Mouse (Mus musculus) E14TG2a.4 (cell line): ENCODE data around the gene Asb12.
"Not testable (repeated sequence)": the region's sequence is repeated elsewhere in the genome, so short reads cannot be mapped to it uniquely, and the experiment has no call there.

Experiments used
- H3K27me3 ChIP-seq: 2 replicates; pipeline ENCODE4 v1.6.1; 2014; ENCODE audit warnings: low read length, control low read depth; ENCODE audit not compliant: insufficient read depth
- H3K36me3 ChIP-seq: 2 replicates; pipeline ENCODE4 v1.6.1; 2014; ENCODE audit warnings: low read length, control low read depth; ENCODE audit not compliant: insufficient read depth
- H3K4me1 ChIP-seq: replicated peaks from 2 replicates; pipeline ENCODE4 v1.6.1; 2014; ENCODE audit warnings: low read depth, low read length, control low read depth
- H3K4me3 ChIP-seq: replicated peaks from 2 replicates; pipeline ENCODE4 v1.5.1; 2014; ENCODE audit warnings: mild to moderate bottlenecking, low read length
- H3K9me3 ChIP-seq: 2 replicates; pipeline ENCODE4 v1.6.1; 2014; ENCODE audit warnings: low read length, control low read depth
- CTCF ChIP-seq: conservative IDR thresholded peaks from 2 replicates; pipeline ENCODE4 v1.5.1; 2014; ENCODE audit warnings: low read length
- NANOG ChIP-seq: IDR thresholded peaks from 2 replicates; pipeline ENCODE4 v1.6.1; 2014; ENCODE audit warnings: borderline replicate concordance, low read length, mixed read lengths
- POU5F1 ChIP-seq: IDR thresholded peaks from 2 replicates; pipeline ENCODE4 v1.6.1; 2014; ENCODE audit warnings: low read length, borderline replicate concordance

The Asb12 gene

DNA sequence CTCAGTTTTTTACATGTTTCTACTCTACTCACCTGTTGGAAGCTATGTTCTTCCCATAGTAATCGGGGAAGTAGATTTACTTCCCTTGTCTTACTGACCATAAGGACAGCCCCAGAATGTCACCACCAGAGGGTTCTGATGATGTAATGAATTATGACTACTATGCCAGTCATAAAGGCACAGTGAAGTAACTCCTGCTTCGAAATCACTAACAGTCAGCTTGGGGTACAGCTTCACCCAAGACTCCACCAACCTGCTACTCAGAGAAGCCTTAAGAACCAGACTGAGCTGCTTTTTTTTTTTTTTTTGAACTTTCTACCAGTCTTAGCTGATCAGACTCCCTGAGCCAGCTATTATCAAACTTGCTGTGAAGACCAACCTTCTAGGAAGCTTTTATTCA, at the start of gene Asb12, which contains the start of gene Pfn5:
Gene Asb12 (minus strand): TSS at position 101 of the 400 bp plus-strand sequence.
Gene Pfn5 (plus strand): TSS at position 218 of the 400 bp plus-strand sequence.
- no peaks in the 10 kb centered on the region for H3K27me3 ChIP-seq
- no peak within 1 kb of the TSS for H3K4me3 ChIP-seq
- no peaks in the 10 kb centered on the region for H3K36me3 ChIP-seq
- no peaks in the 10 kb centered on the region for H3K9me3 ChIP-seq
- TF ChIP-seq NANOG (no peak), POU5F1 (no peak), CTCF (no peak)
- no peaks in the 10 kb centered on the region for H3K4me1 ChIP-seq

DNA sequence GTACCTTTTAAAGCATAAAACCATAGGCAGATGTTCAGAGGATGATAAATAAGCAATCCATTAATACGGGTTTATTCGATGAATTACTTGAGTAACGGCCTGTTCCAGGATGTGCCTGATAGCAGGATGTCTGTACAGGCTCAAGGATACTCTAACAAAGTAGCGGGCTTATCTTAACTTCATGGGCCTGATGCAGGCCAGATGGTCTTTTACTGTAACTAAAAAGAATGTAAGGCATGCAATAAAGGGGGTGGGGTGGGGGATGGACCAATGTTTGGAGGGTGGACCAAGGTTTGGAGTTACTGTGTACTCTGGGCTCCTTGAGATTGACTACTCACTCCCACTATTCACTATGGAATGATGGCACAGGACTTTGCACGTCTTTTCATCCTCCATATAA, 42.8 kb upstream of the Asb12 start:
- no peaks in the 10 kb centered on the region for H3K9me3 ChIP-seq
- TF ChIP-seq POU5F1 (no peak), NANOG (no peak), CTCF (no peak)

DNA sequence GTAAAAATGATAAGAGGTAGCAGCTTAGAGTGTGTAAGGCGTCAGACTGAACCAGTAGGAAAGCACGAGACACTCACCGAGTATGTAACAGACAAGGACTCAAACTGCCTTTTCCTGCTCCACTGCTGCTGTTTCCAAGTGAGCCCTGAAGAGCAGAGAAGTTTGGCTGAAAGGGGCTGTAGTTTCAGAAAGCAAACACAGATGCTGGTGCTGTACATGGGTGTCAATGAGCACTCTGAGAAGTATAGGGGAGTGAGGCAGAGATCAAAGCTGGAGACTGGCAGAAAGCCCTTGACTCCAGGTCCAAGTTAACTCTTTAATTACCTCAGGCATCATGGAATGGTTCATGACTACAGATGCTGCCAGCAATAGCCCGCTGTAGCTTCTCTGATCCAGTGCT, 3.5 kb downstream of the Asb12 start:
- H3K36me3 ChIP-seq = no peaks in the 10 kb centered on the region
- H3K4me1 ChIP-seq = no peaks in the 10 kb centered on the region
- no peaks in the 10 kb centered on the region for H3K9me3 ChIP-seq
- no peaks in the 10 kb centered on the region for H3K27me3 ChIP-seq
- no peak overlapping the region for H3K4me3 ChIP-seq
- no peak for TF ChIP-seq POU5F1
- no peak for TF ChIP-seq NANOG
- no peak for TF ChIP-seq CTCF

More for the DNA sequence above, 42.8 kb upstream of the Asb12 start:
- Histone ChIP-seq H3K36me3 (no peaks in the 10 kb centered on the region), H3K4me1 (no peaks in the 10 kb centered on the region), H3K4me3 (no peak overlapping the region), H3K27me3 (no peaks in the 10 kb centered on the region)

DNA sequence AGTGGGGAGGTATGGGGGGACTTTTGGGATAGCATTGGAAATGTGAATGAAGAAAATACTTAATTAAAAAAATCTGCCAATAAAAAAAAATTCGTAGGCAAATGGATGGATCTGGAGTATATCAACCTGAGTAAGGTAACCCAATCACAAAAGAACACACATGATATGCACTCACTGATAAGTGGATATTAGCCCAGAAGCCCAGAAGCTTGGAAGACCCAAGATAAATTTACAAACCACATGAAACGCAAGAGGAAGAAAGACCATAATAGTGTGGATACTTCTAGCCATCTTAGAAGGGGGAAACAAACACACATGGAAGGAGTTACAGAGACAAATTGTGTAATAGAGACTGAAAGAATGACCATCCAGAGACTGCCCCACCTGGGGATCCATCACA, 22.3 kb downstream of the Asb12 start:
- not testable (repeated sequence) for H3K9me3 ChIP-seq, H3K27me3 ChIP-seq, H3K4me3 ChIP-seq, H3K36me3 ChIP-seq, H3K4me1 ChIP-seq

DNA sequence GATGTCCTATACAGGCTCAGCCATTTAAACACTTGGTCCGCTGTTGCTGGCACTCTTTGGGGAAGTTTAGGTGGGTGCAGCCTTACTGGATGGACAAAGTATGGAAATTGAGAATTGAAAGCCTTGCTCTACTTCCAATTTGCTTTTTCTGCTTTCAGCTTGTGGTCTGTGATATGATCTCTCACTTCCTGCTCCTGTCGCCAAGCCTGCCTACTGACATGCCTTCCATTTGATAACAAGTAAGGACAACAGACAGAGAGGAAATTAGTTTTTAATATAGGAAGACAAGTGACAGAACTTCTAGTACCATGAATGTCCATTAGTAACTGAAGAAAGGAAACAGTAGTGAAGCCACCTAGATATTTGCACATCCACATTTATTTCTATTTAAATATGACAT, 32.6 kb downstream of the Asb12 start:
- TF ChIP-seq CTCF = no peak
- TF ChIP-seq NANOG = no peak
- no peak for TF ChIP-seq POU5F1
- H3K4me1 ChIP-seq = no peaks in the 10 kb centered on the region
- H3K9me3 ChIP-seq = no peaks in the 10 kb centered on the region
- no peaks in the 10 kb centered on the region for H3K27me3 ChIP-seq
- no peaks in the 10 kb centered on the region for H3K36me3 ChIP-seq
- no peak overlapping the region for H3K4me3 ChIP-seq

DNA sequence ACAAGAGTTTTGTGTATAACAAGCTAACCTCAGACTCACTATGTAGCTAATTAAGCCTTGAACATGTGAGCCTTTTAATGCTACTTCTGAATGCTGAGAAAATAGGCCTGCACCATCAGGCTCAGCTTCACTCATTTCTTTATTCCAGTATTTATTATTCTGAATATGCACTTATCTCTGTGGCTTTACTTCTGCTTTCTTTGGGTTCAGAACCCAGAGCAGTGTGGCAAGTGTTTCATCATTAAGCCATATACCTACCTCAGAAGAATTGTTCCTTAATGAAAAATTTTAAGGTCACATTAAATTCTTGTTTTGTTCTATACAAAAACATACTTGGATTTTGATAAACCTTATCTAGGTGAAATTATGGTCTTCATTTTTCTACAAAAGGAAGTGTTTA, 33.9 kb downstream of the Asb12 start:
- Histone ChIP-seq H3K4me3 (no peak overlapping the region), H3K36me3 (no peaks in the 10 kb centered on the region), H3K4me1 (no peaks in the 10 kb centered on the region), H3K27me3 (no peaks in the 10 kb centered on the region), H3K9me3 (no peaks in the 10 kb centered on the region)
- TF ChIP-seq NANOG = no peak

DNA sequence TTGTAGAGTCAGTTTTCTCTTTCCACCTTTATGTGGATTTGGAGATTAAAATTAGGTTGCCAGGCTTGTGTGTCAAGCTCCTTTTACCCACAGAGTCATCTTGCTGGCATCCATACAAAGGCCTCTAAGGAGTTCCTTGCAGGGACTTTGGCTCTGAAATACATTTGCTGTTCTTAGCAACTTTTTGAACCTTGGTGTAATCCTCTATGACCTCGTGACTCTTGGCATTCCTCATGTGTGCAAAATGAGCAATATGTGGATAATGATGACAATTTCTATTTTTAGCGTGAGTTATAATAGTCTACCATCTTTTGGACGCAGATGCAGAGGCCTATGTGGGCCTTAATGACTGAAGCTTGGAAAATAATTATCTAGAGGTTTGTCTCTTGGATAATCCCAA, 100.6 kb downstream of the Asb12 start:
- Histone ChIP-seq H3K4me3 (no peak overlapping the region), H3K27me3 (no peaks in the 10 kb centered on the region), H3K9me3 (no peaks in the 10 kb centered on the region), H3K4me1 (no peaks in the 10 kb centered on the region), H3K36me3 (no peaks in the 10 kb centered on the region)
- TF ChIP-seq POU5F1 = no peak
- no peak for TF ChIP-seq NANOG
- no peak for TF ChIP-seq CTCF

DNA sequence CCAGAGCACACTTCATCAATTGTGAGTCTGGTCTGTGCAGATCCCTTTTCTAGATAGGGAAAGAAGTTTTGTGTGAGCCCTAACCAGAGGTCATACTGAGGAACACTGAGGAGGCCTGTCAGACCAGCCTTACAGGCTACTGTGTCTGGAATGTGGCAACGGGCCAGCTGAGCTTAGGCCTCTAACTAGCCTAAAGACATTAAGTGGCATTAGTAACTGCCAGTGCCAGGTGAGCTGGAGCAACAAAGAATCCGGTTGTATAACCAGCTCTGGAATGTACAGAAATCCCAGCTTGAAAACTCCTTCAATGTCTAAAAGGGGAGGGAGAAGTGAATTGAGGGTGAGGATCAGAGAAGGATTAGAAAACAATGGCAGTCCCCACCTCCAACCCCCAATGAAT, 111.9 kb downstream of the Asb12 start:
- Histone ChIP-seq H3K4me1 (peaks cover 20% of the 10 kb centered on the region; the same call in 1 of the 2 replicates), H3K9me3 (no peaks in the 10 kb centered on the region), H3K4me3 (no peak overlapping the region), H3K27me3 (no peaks in the 10 kb centered on the region), H3K36me3 (no peaks in the 10 kb centered on the region)
- no peak for TF ChIP-seq NANOG
- no peak for TF ChIP-seq POU5F1

DNA sequence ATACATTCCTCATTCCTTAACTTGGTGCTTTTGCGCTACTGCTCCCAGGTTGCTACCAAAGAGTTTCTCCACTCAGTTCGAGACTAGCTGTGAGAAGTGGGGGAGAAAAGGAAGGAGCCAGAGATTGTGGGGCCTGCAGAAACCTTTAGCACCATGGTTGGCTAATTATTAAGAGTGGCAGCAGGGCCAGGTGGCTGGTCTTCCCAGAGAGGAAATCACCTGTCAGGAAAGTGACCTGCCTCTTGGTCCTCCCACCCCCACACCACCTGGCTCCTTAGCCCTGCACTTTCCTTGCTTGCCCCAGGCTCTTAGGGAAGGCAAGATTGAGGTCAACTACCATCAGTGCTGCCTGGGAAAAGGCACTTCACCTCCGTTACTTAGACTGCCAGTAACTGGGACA, 112.6 kb downstream of the Asb12 start:
- peak overlapping the region; percentile 82 for H3K4me3 ChIP-seq
- no peaks in the 10 kb centered on the region for H3K27me3 ChIP-seq
- no peaks in the 10 kb centered on the region for H3K36me3 ChIP-seq
- no peak for TF ChIP-seq CTCF
- TF ChIP-seq POU5F1 = no peak
- no peak for TF ChIP-seq NANOG
- H3K9me3 ChIP-seq = no peaks in the 10 kb centered on the region
- H3K4me1 ChIP-seq = peaks cover 20% of the 10 kb centered on the region; the same call in 1 of the 2 replicates

DNA sequence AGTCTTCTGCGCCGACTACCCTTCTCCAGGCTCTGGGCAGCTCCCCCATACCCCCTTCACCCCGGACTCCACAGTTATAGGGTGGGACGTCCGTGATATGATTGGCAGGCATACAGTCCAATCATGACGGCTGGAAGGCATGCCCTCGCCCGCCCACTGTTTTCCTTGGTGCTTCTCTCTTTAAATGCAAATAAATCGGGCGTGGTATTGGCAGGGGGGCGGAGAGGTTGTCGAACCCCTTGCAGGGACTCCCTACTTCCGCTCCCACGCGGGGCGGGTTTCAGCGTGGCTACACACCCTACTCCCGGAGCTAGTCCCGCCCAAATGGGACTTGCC, 113.0 kb downstream of the Asb12 start, which contains the start of gene Amer1:
Gene Amer1 (minus strand): TSS at position 97 of the 336 bp plus-strand sequence.
- Histone ChIP-seq H3K36me3 (no peaks in the 10 kb centered on the region), H3K4me1 (peaks cover 20% of the 10 kb centered on the region; the same call in 1 of the 2 replicates), H3K27me3 (no peaks in the 10 kb centered on the region), H3K4me3 (peak within 1 kb of the TSS; percentile 82), H3K9me3 (no peaks in the 10 kb centered on the region)
- TF ChIP-seq NANOG (no peak), POU5F1 (no peak), CTCF (no peak)
